Comparison of ENCODE assay signal across 25 mouse cellular contexts in genomic region chr11:46698830-46699229, GRCm38 (mm10). TPM values are rescaled to one million over a fixed set of nuclear protein-coding genes. Genes with fewer than 3 reads are reported as not detected.
DNase-seq lines count a peak whose midpoint lies in the region; ATAC-seq lines count a peak whose summit lies in the region.
"Had no signal": no experiment of that assay in that cellular context is flagged by ENCODE, and none has a peak within 500 bp of the region (broad histone marks: within the 10 kb centered on the region; RNA-seq: fewer than 3 reads in every experiment).

No protein-coding gene starts in this region.

- H3K9me3 ChIP-seq in kidney, embryonic 15.5 days (replicated peaks): no peaks in the 10 kb centered on the region
- H3K9me3 ChIP-seq in liver, embryonic 16.5 days (replicated peaks; ENCODE audit: control insufficient read depth, low read length): no peaks in the 10 kb centered on the region
- H3K9me3 ChIP-seq in hindbrain, embryonic 11.5 days (ENCODE audit: control insufficient read depth, low read length): no peaks in the 10 kb centered on the region
- H3K9me3 ChIP-seq: embryonic facial prominence, embryonic 12.5 days; forebrain, embryonic 13.5 days; limb, embryonic 13.5 days had no signal

- ATAC-seq in kidney, embryonic 15.5 days (replicated peaks; ENCODE audit: low FRiP score): no peak
- peak; percentile 63 for ATAC-seq in liver, embryonic 16.5 days (ENCODE audit: low read depth)
- ATAC-seq in hindbrain, embryonic 11.5 days (ENCODE audit: low FRiP score): no peak
- ATAC-seq: forebrain, embryonic 13.5 days; hindbrain, postnatal 0 days had no signal

- WGBS in kidney, embryonic 15.5 days: 85% methylated on average over 5 of the region's 5 CpGs
- WGBS in liver, embryonic 16.5 days (ENCODE audit: insufficient replicate concordance): 46% methylated on average over 5 of the region's 5 CpGs
- WGBS in hindbrain, embryonic 11.5 days: 87% methylated on average over 5 of the region's 5 CpGs

- no peak overlapping the region for H3K27ac ChIP-seq in kidney, embryonic 15.5 days
- H3K27ac ChIP-seq in liver, embryonic 16.5 days (ENCODE audit: low read length): 0 out of 2 replicates have a peak overlapping the region, but pooled peaks have one; percentile 10
- H3K27ac ChIP-seq in hindbrain, embryonic 11.5 days (ENCODE audit: low read depth, low read length): no peak overlapping the region
- H3K27ac ChIP-seq: embryonic facial prominence, embryonic 12.5 days; forebrain, embryonic 13.5 days; heart, adult 2 months; hindbrain, postnatal 0 days; limb, embryonic 13.5 days had no signal

- H3K36me3 ChIP-seq in kidney, embryonic 15.5 days: no peaks in the 10 kb centered on the region
- no peaks in the 10 kb centered on the region for H3K36me3 ChIP-seq in liver, embryonic 16.5 days (ENCODE audit: control insufficient read depth, insufficient read depth)
- H3K36me3 ChIP-seq in hindbrain, embryonic 11.5 days (ENCODE audit: control insufficient read depth, insufficient read depth, low read length): no peaks in the 10 kb centered on the region
- H3K36me3 ChIP-seq: embryonic facial prominence, embryonic 12.5 days; limb, embryonic 13.5 days had no signal

- H3K4me3 ChIP-seq in kidney, embryonic 15.5 days (replicated peaks): no peak overlapping the region
- no peak overlapping the region for H3K4me3 ChIP-seq in liver, embryonic 16.5 days (ENCODE audit: low read depth, low read length)
- H3K4me3 ChIP-seq in hindbrain, embryonic 11.5 days (ENCODE audit: low read depth, low read length): no peak overlapping the region
- H3K4me3 ChIP-seq: embryonic facial prominence, embryonic 12.5 days; erythroblast, embryonic 14.5 days; forebrain, embryonic 13.5 days; heart, adult 2 months; limb, embryonic 13.5 days; myocyte had no signal

- no peak overlapping the region for H3K4me2 ChIP-seq in kidney, embryonic 15.5 days
- no peak overlapping the region for H3K4me2 ChIP-seq in liver, embryonic 16.5 days (ENCODE audit: low read depth, low read length)
- no peak overlapping the region for H3K4me2 ChIP-seq in hindbrain, embryonic 11.5 days (replicated peaks; ENCODE audit: low read depth, low read length)
- H3K4me2 ChIP-seq: embryonic facial prominence, embryonic 12.5 days; forebrain, embryonic 13.5 days; limb, embryonic 13.5 days had no signal

- no peak overlapping the region for H3K9ac ChIP-seq in kidney, embryonic 15.5 days
- no peak overlapping the region for H3K9ac ChIP-seq in liver, embryonic 16.5 days (ENCODE audit: low read depth, low read length)
- H3K9ac ChIP-seq in hindbrain, embryonic 11.5 days (ENCODE audit: low read depth, low read length): no peak overlapping the region
- H3K9ac ChIP-seq: embryonic facial prominence, embryonic 12.5 days; forebrain, embryonic 13.5 days; limb, embryonic 13.5 days had no signal

- no peaks in the 10 kb centered on the region for H3K27me3 ChIP-seq in kidney, embryonic 15.5 days
- H3K27me3 ChIP-seq in liver, embryonic 16.5 days (ENCODE audit: control insufficient read depth, insufficient read depth, low read depth, low read length): no peaks in the 10 kb centered on the region
- no peaks in the 10 kb centered on the region for H3K27me3 ChIP-seq in hindbrain, embryonic 11.5 days (ENCODE audit: control insufficient read depth, insufficient read depth, low read length)
- H3K27me3 ChIP-seq: embryonic facial prominence, embryonic 12.5 days; forebrain, embryonic 13.5 days; limb, embryonic 13.5 days had no signal

- DNase-seq in kidney, adult 9 months: peak; percentile 82
- peak; percentile 33 to 55 for DNase-seq in spleen, postnatal 36 days (ENCODE audit: low spot score in 2 of 2)
- DNase-seq in spleen, postnatal 14 days (ENCODE audit: low spot score in 2 of 2): no peak
- DNase-seq in frontal cortex, postnatal 25 days (ENCODE audit: low spot score in 2 of 2): no peak
- DNase-seq in hindbrain, embryonic 11.5 days (ENCODE audit: low spot score): no peak
- DNase-seq: adrenal gland, adult 2 months; cerebellum, adult 2 months; gastrocnemius, postnatal 14 days; heart, adult 2 months; midbrain, embryonic 14.5 days; thymus, adult 2 months had no signal

- H3K4me1 ChIP-seq in kidney, embryonic 15.5 days: no peaks in the 10 kb centered on the region
- no peaks in the 10 kb centered on the region for H3K4me1 ChIP-seq in liver, embryonic 16.5 days (ENCODE audit: control insufficient read depth, low read depth, low read length)
- no peaks in the 10 kb centered on the region for H3K4me1 ChIP-seq in hindbrain, embryonic 11.5 days (replicated peaks; ENCODE audit: control insufficient read depth, insufficient read depth, low read length)
- H3K4me1 ChIP-seq: embryonic facial prominence, embryonic 12.5 days; forebrain, embryonic 13.5 days; limb, embryonic 13.5 days had no signal

RNA-seq across cellular contexts. Expression of gene Timd2, which starts 8.0 kb away (rescaled TPM):
- 0.81 and 1.7 TPM in 2 replicates for polyA plus RNA-seq in kidney, embryonic 15.5 days (2015; fragmentation: Nextera tagmentation; extraction: Ambion mirVana)
- 55.6 and 56.4 TPM in 2 replicates for polyA plus RNA-seq in liver, embryonic 16.5 days (2015; fragmentation: Nextera tagmentation; extraction: Ambion mirVana)
- 0.11 TPM in 1 of 2 replicates, not detected in the other for polyA plus RNA-seq in hindbrain, embryonic 11.5 days (2014; fragmentation: Nextera tagmentation; extraction: Ambion mirVana)
- polyA plus RNA-seq: adrenal gland, adult 2 months; cerebellum, adult 2 months; erythroblast, embryonic 14.5 days; forebrain, embryonic 13.5 days; frontal cortex, adult 2 months; heart, adult 2 months; hindbrain, postnatal 0 days; limb, embryonic 13.5 days; lung, embryonic 16.5 days; myocyte; neural tube, embryonic 14.5 days; urinary bladder, adult 2 months had no signal

RNA-seq across cellular contexts. Expression of gene Havcr1, which starts 36.0 kb away (rescaled TPM):
- 0.36 and 0.45 TPM in 2 replicates for polyA plus RNA-seq in kidney, embryonic 15.5 days (2015; fragmentation: Nextera tagmentation; extraction: Ambion mirVana)
- polyA plus RNA-seq in liver, embryonic 16.5 days (2015; fragmentation: Nextera tagmentation; extraction: Ambion mirVana): 0.06 and 0.14 TPM in 2 replicates
- not detected in 2 replicates for polyA plus RNA-seq in hindbrain, embryonic 11.5 days (2014; fragmentation: Nextera tagmentation; extraction: Ambion mirVana)
- polyA plus RNA-seq: adrenal gland, adult 2 months; cerebellum, adult 2 months; embryonic facial prominence, embryonic 12.5 days; erythroblast, embryonic 14.5 days; forebrain, embryonic 13.5 days; frontal cortex, adult 2 months; heart, adult 2 months; heart, embryonic 16.5 days; hindbrain, postnatal 0 days; midbrain, embryonic 14.5 days; myocyte; neural tube, embryonic 14.5 days; stomach, embryonic 16.5 days had no signal

Comparison
In these comparisons a context has a peak if more than half of its experiments do, and no peak if none do; other contexts are left out.
1. DNase-seq: peak in kidney, adult 9 months (single experiment) and spleen, postnatal 36 days (2 of 2); none in spleen, postnatal 14 days (0 of 2), frontal cortex, postnatal 25 days (0 of 2) and hindbrain, embryonic 11.5 days (single experiment).
2. RNA of gene Timd2, which starts 8.0 kb away (polyA plus RNA-seq): 55.6 to 56.4 TPM in liver, embryonic 16.5 days; 0.81 to 1.7 TPM in kidney, embryonic 15.5 days and 0.11 TPM in hindbrain, embryonic 11.5 days; every median in the first group is over 10 times any median in the second.